Mouse (Mus musculus) cerebellum, postnatal 14 days (tissue): ENCODE results near the gene Vmp1.

Experiments used
- DNase-seq, 2 experiments: peaks; one replicate each; pipeline ENCODE4 v3.0.0; 2021; ENCODE audit warnings: mixed read lengths in 2 of 2

The Vmp1 gene

GRCm38 (mm10) chr11:86683395-86684125 is at the start of gene Vmp1, which contains the start of gene Ptrh2:
Gene Vmp1 (minus strand): TSS chr11:86683836.
Gene Ptrh2 (plus strand): TSS chr11:86683985.
- peak; percentile 97 to 98 for DNase-seq

GRCm38 (mm10) chr11:86731443-86731842 is 47.8 kb upstream of the Vmp1 start:
- no peak for DNase-seq

GRCm38 (mm10) chr11:86725607-86726006 is 42.0 kb upstream of the Vmp1 start:
- DNase-seq, result no peak

GRCm38 (mm10) chr11:86724982-86725381 is 41.3 kb upstream of the Vmp1 start:
- DNase-seq, result peak in 1 of 2 experiments; percentile 5

- DNase-seq, result no peak
These were observed 40.4 kb upstream of the Vmp1 start for GRCm38 (mm10) chr11:86724004-86724403.

GRCm38 (mm10) chr11:86719390-86719789 is 35.8 kb upstream of the Vmp1 start:
- no peak for DNase-seq

DNA sequence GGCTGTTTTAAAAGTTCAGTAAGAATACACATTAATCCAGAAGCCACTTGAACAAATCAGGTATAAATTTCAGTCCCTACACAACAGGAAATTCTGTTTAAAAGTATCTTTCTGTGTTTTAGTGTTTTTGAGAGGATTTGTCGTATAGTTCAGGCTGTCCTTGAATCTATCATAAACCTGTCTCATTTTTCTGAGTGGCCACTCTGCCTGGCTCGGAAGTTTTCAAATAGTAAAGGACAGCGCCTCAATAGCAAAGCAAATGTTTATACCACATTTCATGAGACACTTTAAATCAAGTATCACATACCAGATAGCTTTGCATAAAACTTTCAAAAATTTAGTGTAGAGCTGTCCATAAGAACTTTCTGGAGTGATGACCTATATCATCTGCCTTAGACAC is 34.7 kb upstream of the Vmp1 start:
- no peak for DNase-seq

DNA sequence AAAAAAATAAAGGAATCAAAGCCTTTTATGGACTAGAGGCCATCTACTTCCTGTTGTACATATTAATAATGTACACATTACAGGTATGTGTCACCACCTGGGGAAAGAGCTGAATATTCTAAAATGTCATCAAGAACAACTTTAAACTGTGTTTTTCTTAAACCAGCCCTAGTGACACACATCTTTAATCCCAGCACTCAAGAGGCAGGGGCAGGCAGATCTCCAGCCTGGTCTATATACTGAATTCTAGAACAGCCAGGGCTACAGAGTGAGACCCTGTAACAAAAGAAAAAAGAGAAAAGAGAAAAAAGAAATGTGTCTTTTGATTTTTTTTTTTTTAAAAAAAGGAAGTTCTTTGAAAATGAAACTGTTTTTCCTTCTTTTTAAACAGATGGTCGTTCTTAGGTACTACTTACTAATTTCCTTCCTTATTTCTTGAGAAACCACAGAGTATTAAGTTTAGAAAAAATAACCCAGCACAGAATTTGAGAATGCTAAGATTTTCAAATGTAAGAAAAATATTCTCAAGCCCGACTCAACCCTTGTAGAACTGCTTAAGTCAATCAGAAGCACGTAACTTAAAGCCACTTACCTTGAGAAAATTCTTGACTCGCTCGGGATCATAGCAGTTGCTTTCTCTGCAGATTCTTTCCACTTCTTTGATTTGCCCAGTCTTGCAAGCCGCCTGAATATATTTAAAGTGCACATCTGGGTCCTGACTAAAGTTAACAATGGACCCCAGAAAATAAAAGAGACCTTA is 33.9 kb upstream of the Vmp1 start:
- no peak for DNase-seq

GRCm38 (mm10) chr11:86714606-86715005 is 31.0 kb upstream of the Vmp1 start:
- DNase-seq, result no peak

- no peak for DNase-seq
These were observed 17.5 kb upstream of the Vmp1 start for GRCm38 (mm10) chr11:86701151-86701550.

GRCm38 (mm10) chr11:86695461-86695860 is 11.8 kb upstream of the Vmp1 start:
- no peak for DNase-seq

DNA sequence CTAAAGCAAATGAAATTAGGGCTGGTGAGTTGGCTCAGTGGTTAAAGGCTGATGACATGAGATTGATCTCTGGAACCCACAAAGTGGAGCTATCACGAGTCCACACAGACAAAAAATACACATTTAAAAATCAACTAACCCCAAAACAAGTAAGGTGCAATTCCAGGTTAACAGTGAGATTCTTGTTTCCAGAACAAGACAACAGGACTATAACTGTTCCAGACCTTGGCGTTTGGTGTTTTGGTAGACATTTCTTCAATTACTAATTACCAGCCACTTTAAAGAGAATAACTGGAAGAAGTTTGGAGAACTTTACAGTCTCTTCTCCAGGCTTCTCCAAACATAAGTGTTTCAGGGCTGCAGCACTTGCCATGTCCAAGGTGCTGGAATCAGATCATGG is 8.9 kb upstream of the Vmp1 start:
- no peak for DNase-seq

- no peak for DNase-seq
These were observed 8.3 kb upstream of the Vmp1 start for GRCm38 (mm10) chr11:86691956-86692355.

DNA sequence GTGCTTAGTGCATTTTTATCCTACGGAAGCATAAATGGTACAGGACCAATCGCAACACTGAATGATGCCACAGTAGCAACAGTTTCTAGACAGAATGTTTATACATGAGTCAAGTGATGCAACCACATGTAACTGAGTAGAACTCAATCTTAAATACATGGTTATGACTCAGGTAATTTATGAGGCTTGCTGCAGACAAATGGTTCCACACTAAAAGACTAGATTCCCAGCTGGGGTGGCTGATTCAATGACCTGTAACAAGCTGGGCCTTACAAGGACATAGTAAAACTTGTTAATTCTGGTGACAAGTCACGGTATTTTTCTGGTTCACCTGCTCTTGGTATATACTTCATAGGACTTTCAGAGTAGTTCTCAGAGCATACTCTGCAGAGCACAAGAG is 7.8 kb upstream of the Vmp1 start:
- DNase-seq, result no peak

GRCm38 (mm10) chr11:86690383-86690782 is 6.7 kb upstream of the Vmp1 start:
- DNase-seq, result no peak

GRCm38 (mm10) chr11:86685366-86685765 is 1.7 kb upstream of the Vmp1 start:
- DNase-seq, result no peak

- no peak for DNase-seq
These were observed 733 bp upstream of the Vmp1 start for GRCm38 (mm10) chr11:86684126-86685012.

GRCm38 (mm10) chr11:86682861-86683260 is 775 bp downstream of the Vmp1 start:
- DNase-seq, result no peak

GRCm38 (mm10) chr11:86681423-86681822 is 2.2 kb downstream of the Vmp1 start:
- DNase-seq, result no peak

DNA sequence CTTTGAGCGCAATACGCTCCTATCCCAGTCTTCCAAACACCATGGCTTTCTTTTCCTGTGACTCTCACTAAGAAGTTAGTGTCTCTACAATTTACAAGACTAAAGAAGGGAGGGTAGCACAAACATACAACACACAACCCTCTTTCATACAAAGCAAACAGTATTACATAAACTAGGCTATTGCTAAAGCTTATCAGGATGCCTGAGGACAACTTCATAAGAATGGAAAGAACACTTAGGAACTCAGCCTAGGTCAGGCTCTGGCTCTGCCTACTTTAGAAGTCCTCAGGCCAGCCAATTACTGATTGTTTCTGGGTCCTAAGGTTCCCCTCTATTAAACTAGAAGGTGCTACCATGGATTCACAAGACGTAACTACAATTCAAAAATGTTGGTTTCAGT is 2.9 kb downstream of the Vmp1 start:
- DNase-seq, result no peak

DNA sequence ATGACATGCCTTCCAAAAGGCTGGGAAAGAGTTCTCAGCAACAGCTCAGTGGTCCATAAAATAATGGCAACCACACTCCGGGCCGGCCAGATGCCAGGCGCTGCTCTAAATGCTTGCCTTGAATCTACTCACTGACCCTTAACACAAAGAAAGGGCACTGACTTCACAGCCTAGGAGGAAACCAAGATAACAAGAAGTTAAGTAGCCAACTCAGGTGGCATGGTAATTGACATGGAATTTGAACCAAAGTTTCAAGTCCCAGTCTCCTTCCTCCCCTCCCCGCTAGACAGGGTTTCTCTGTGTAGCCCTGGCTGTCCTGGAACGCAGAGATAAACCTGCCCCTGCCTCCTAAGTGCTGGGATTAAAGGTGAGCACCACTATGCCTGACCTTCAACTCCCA is 4.7 kb downstream of the Vmp1 start:
- DNase-seq, result no peak

DNA sequence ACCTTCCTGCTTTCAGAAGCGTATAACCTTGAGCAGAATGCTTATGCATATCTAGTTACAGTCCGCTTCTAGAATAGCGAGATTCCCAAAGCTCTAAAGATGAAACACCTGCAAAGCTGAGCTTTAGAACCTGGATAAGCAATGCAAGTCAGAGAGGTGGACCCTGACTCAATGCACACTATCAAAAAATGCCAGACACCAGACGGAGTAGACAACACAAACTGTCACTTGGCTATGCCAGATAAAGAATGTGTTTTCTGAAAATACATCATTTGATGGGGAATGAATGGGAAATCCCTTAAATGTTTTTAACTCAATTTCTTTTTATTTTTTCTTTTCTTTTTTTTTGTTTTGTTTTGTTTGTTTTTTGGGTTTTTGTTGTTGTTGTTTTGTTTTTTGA is 8.1 kb downstream of the Vmp1 start:
- DNase-seq, result no peak

DNA sequence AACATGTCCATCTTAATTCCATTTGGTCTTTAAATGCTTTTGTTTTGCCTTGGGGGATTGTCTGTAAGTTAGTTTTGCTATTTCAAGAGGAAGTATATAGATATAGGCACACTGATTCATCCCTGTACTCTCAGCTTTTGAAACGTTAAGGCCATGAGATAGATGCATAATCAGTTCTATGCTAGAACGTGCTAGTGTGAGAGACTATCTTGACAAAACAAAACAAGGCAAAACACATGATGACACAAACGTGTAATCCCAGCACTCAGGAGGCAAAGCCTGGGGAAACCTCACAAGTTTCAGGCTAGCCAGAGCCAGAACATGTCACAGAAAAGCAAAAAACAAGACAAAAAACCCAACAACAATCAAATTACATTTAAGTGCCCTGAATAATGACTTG is 10.9 kb downstream of the Vmp1 start:
- no peak for DNase-seq
